Mouse (Mus musculus): ENCODE results near the gene Npas1. TPM values are rescaled to one million over a fixed set of nuclear protein-coding genes. Genes with fewer than 3 reads are reported as not detected.

Gene Npas1
- 0.26 TPM in 1 of 2 replicates, not detected in the other for polyA plus RNA-seq (2012; ENCODE audit: low replicate concordance)

DNA sequence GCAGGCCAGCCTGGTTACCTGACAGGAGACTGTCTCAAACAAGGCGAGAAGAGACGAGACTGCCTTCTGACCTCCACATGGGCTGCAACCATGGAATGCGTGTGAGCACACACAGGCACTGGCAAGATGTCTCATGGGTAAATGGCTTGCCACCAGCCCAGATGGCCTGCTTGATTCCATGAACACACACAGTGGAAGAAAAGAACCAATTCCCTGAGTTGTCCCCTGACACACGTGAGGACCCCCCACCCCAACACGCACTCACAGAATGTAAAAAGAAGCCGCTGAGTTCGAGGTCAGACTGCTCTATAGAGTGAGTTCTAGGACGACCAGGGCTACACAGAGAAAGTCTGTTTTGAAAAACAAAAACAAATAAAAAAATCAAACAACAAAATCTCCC lies at the start of gene Npas1:
Gene Npas1, minus strand, starts transcription at position 101 of the 400 bp plus-strand sequence.

DNA sequence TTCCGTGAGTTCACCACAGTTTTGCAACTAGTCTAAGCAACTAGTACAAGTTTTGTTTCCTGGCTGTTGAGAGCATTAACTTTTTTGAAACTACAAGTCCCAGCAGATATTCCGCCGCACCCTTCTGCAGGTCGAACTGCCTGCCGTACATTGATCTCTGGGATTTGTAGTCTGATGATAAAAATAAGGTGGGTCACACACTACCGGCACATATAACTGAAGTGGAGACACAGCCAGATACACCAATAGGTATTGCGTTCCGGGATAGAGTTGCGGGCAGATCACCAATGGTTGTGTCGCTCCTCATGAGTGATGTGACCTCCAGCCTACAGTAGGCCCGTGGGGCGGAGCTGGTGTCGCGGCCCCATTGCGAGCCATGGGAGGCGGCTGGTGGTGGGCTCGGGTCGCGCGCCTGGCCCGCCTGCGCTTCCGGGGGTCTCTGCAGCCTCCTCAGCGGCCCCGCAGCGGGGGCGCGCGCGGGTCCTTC lies 24.9 kb downstream of the Npas1 start, which contains the start of gene Tmem160:
Gene Tmem160, plus strand, starts transcription at position 193 of the 487 bp plus-strand sequence.

Other genes starting within 250 kb of the Npas1 start
- gene C5ar2, start 233.6 kb downstream of the Npas1 start, polyA plus RNA-seq (2012; ENCODE audit: low replicate concordance): 0.26 and 2.0 TPM in 2 replicates
- gene C5ar1, start 218.2 kb downstream of the Npas1 start, polyA plus RNA-seq (2012; ENCODE audit: low replicate concordance): 0.09 and 1.5 TPM in 2 replicates
- 89.0 and 205 TPM in 2 replicates for gene Inafm1, start 204.1 kb downstream of the Npas1 start, polyA plus RNA-seq (2012; ENCODE audit: low replicate concordance)
- 50.5 and 115 TPM in 2 replicates for gene Ccdc9, start 190.9 kb downstream of the Npas1 start, polyA plus RNA-seq (2012; ENCODE audit: low replicate concordance)
- 210 and 580 TPM in 2 replicates for gene Bbc3, start 169.3 kb downstream of the Npas1 start, polyA plus RNA-seq (2012; ENCODE audit: low replicate concordance)
- 19.3 and 20.4 TPM in 2 replicates for gene Sae1, start 89.9 kb downstream of the Npas1 start, polyA plus RNA-seq (2012; ENCODE audit: low replicate concordance)
- 229 and 298 TPM in 2 replicates for gene Zc3h4, start 76.8 kb downstream of the Npas1 start, polyA plus RNA-seq (2012; ENCODE audit: low replicate concordance)
- gene Tmem160, start 24.9 kb downstream of the Npas1 start, polyA plus RNA-seq (2012; ENCODE audit: low replicate concordance): 88.8 and 162 TPM in 2 replicates
- 0.97 and 7.1 TPM in 2 replicates for gene Arhgap35, start 137.3 kb upstream of the Npas1 start, polyA plus RNA-seq (2012; ENCODE audit: low replicate concordance)
- not detected in 2 replicates for gene Ceacam15, start 198.0 kb upstream of the Npas1 start, polyA plus RNA-seq (2012; ENCODE audit: low replicate concordance)
- gene Ceacam9, start 244.2 kb upstream of the Npas1 start, polyA plus RNA-seq (2012; ENCODE audit: low replicate concordance): not detected in 2 replicates